Mouse (Mus musculus): ENCODE results near the gene Thpo.

The Thpo gene

GRCm38 (mm10) chr16:20733731-20734730 lies at the start of gene Thpo:
Gene Thpo, minus strand, starts transcription at chr16:20734511.
- DNase-seq (ENCODE audit: low spot score in 2 of 2): no peak

GRCm38 (mm10) chr16:20783891-20784290 lies 49.6 kb upstream of the Thpo start:
- DNase-seq (ENCODE audit: low spot score in 2 of 2): no peak

GRCm38 (mm10) chr16:20781101-20781630 lies 46.9 kb upstream of the Thpo start:
- DNase-seq (ENCODE audit: low spot score in 2 of 2): no peak

- DNase-seq (ENCODE audit: low spot score in 2 of 2): no peak
Observed at GRCm38 (mm10) chr16:20779846-20780245, 45.5 kb upstream of the Thpo start.

GRCm38 (mm10) chr16:20775021-20775420 lies 40.7 kb upstream of the Thpo start:
- no peak for DNase-seq (ENCODE audit: low spot score in 2 of 2)

- peak in 1 of 2 experiments; percentile 7 for DNase-seq (ENCODE audit: low spot score in 2 of 2)
Observed at GRCm38 (mm10) chr16:20765244-20765643, 30.9 kb upstream of the Thpo start.

- peak in 1 of 2 experiments; percentile 22 for DNase-seq (ENCODE audit: low spot score in 2 of 2)
Observed at GRCm38 (mm10) chr16:20761681-20762080, 27.4 kb upstream of the Thpo start.

- DNase-seq (ENCODE audit: low spot score in 2 of 2): no peak
Observed at GRCm38 (mm10) chr16:20757385-20757784, 23.1 kb upstream of the Thpo start.

GRCm38 (mm10) chr16:20756052-20756451 lies 21.7 kb upstream of the Thpo start:
- DNase-seq (ENCODE audit: low spot score in 2 of 2): peak in 1 of 2 experiments; percentile 54

- no peak for DNase-seq (ENCODE audit: low spot score in 2 of 2)
Observed at GRCm38 (mm10) chr16:20750518-20750917, 16.2 kb upstream of the Thpo start.

- DNase-seq (ENCODE audit: low spot score in 2 of 2): peak in 1 of 2 experiments; percentile 76
Observed at GRCm38 (mm10) chr16:20746641-20747040, 12.3 kb upstream of the Thpo start.

GRCm38 (mm10) chr16:20739845-20740244 lies 5.5 kb upstream of the Thpo start:
- DNase-seq (ENCODE audit: low spot score in 2 of 2): no peak

GRCm38 (mm10) chr16:20736823-20737222 lies 2.5 kb upstream of the Thpo start:
- no peak for DNase-seq (ENCODE audit: low spot score in 2 of 2)

GRCm38 (mm10) chr16:20736168-20736567 lies 1.9 kb upstream of the Thpo start:
- DNase-seq (ENCODE audit: low spot score in 2 of 2): no peak

GRCm38 (mm10) chr16:20735651-20736050 lies 1.3 kb upstream of the Thpo start:
- DNase-seq (ENCODE audit: low spot score in 2 of 2): no peak

- peak in 1 of 2 experiments; percentile 58 for DNase-seq (ENCODE audit: low spot score in 2 of 2)
Observed at GRCm38 (mm10) chr16:20732925-20733730, 1.2 kb downstream of the Thpo start, which contains the start of gene Chrd. Gene Chrd, plus strand, starts transcription at chr16:20733127.

- DNase-seq (ENCODE audit: low spot score in 2 of 2): no peak
Observed at GRCm38 (mm10) chr16:20732251-20732924, 1.9 kb downstream of the Thpo start.

GRCm38 (mm10) chr16:20731688-20732087 lies 2.6 kb downstream of the Thpo start:
- no peak for DNase-seq (ENCODE audit: low spot score in 2 of 2)

- DNase-seq (ENCODE audit: low spot score in 2 of 2): no peak
Observed at GRCm38 (mm10) chr16:20730293-20730711, 4.0 kb downstream of the Thpo start.

GRCm38 (mm10) chr16:20726384-20726783 lies 7.9 kb downstream of the Thpo start:
- DNase-seq (ENCODE audit: low spot score in 2 of 2): no peak

GRCm38 (mm10) chr16:20725750-20726149 lies 8.6 kb downstream of the Thpo start:
- DNase-seq (ENCODE audit: low spot score in 2 of 2): no peak

All from urinary bladder, postnatal 36 days (tissue).